Mouse (Mus musculus) neural tube, embryonic 15.5 days (tissue): ENCODE data around the gene Scn3a. TPM values are rescaled to one million over a fixed set of nuclear protein-coding genes. Genes with fewer than 3 reads are reported as not detected.

Experiments
- ATAC-seq: fragments of 200-750 bp; cut with Nextera tagmentation; 2 replicates; pipeline ENCODE4 v1.8.0; 2017; ENCODE audit warnings: mild to moderate bottlenecking, moderate TSS enrichment, moderate library complexity; ENCODE audit not compliant: low FRiP score
- H3K27ac ChIP-seq: fragments of 300-500 bp; sonication (generic); replicated peaks from 2 replicates; pipeline ENCODE4 v1.5.1; 2015; ENCODE audit warnings: mild to moderate bottlenecking, inconsistent platforms
- H3K27me3 ChIP-seq: fragments of 300-500 bp; sonication (generic); replicated peaks from 2 replicates; pipeline ENCODE4 v1.6.1; 2015; ENCODE audit warnings: inconsistent platforms
- H3K36me3 ChIP-seq: fragments of 300-500 bp; sonication (generic); 2 replicates; pipeline ENCODE4 v1.6.1; 2015; ENCODE audit warnings: inconsistent platforms
- H3K4me1 ChIP-seq: fragments of 300-500 bp; sonication (generic); 2 replicates; pipeline ENCODE4 v1.6.1; 2015; ENCODE audit warnings: inconsistent platforms
- H3K4me2 ChIP-seq: fragments of 300-500 bp; sonication (generic); 2 replicates; pipeline ENCODE4 v1.6.1; 2015; ENCODE audit warnings: inconsistent platforms, mild to moderate bottlenecking, moderate library complexity
- H3K4me3 ChIP-seq: fragments of 300-500 bp; sonication (generic); replicated peaks from 2 replicates; pipeline ENCODE4 v1.5.1; 2015; ENCODE audit warnings: mild to moderate bottlenecking, inconsistent platforms
- H3K9ac ChIP-seq: fragments of 300-500 bp; sonication (generic); replicated peaks from 2 replicates; pipeline ENCODE4 v1.6.1; 2015; ENCODE audit warnings: mild to moderate bottlenecking, inconsistent platforms
- H3K9me3 ChIP-seq: fragments of 300-500 bp; sonication (generic); replicated peaks from 2 replicates; pipeline ENCODE4 v1.6.1; 2016; ENCODE audit warnings: inconsistent platforms
- WGBS: fragments of 180-500 bp; shearing (Covaris S2); methylation state at CpG from one replicate; pipeline ENCODE4 v1.1.7; 2015; ENCODE audit warnings: mixed read lengths; 5-methylcytosine and 5-hydroxymethylcytosine counted together
- polyA plus RNA-seq: library from polyadenylated mRNA; unstranded; fragments of >200 nt; fragmentation: Nextera tagmentation; extraction: Ambion mirVana; gene quantifications from 2 replicates; pipeline ENCODE4 v1.2.1, GENCODE M21; 2015

Gene Scn3a
- polyA plus RNA-seq, 1 experiment from 2014 or later = 42.8 TPM

- ATAC-seq = no peak
- Histone ChIP-seq H3K9ac (no peak overlapping the region), H3K36me3 (no peaks in the 10 kb centered on the region), H3K4me3 (no peak overlapping the region), H3K4me2 (no peak overlapping the region), H3K9me3 (no peaks in the 10 kb centered on the region), H3K4me1 (no peaks in the 10 kb centered on the region), H3K27ac (no peak overlapping the region), H3K27me3 (no peaks in the 10 kb centered on the region)
- WGBS = 52% methylated on average over 5 of the region's 5 CpGs
These were observed 143.9 kb downstream of the Scn3a start for GRCm38 (mm10) chr2:65423501-65423900.

- no peaks in the 10 kb centered on the region for H3K36me3 ChIP-seq
- H3K9ac ChIP-seq = no peak overlapping the region
- no peaks in the 10 kb centered on the region for H3K9me3 ChIP-seq
- H3K27ac ChIP-seq = no peak overlapping the region
- H3K4me1 ChIP-seq = no peaks in the 10 kb centered on the region
- WGBS = 56% methylated on average over 11 of the region's 11 CpGs
- H3K4me2 ChIP-seq = no peak overlapping the region
- H3K4me3 ChIP-seq = no peak overlapping the region
- no peak for ATAC-seq
- no peaks in the 10 kb centered on the region for H3K27me3 ChIP-seq
These were observed 145.9 kb downstream of the Scn3a start for GRCm38 (mm10) chr2:65421259-65422255.

GRCm38 (mm10) chr2:65418608-65419007, 148.8 kb downstream of the Scn3a start:
- ATAC-seq = no peak
- no peak overlapping the region for H3K4me3 ChIP-seq
- no peak overlapping the region for H3K27ac ChIP-seq
- H3K4me2 ChIP-seq = no peak overlapping the region
- H3K36me3 ChIP-seq = no peaks in the 10 kb centered on the region
- 44% methylated on average over 1 of the region's 1 CpGs for whole genome bisulfite sequencing
- no peaks in the 10 kb centered on the region for H3K27me3 ChIP-seq
- no peaks in the 10 kb centered on the region for H3K9me3 ChIP-seq
- peaks cover 11% of the 10 kb centered on the region for H3K4me1 ChIP-seq
- no peak overlapping the region for H3K9ac ChIP-seq

- Histone ChIP-seq H3K4me2 (no peak overlapping the region), H3K9ac (no peak overlapping the region), H3K9me3 (no peaks in the 10 kb centered on the region), H3K4me1 (peaks cover 15% of the 10 kb centered on the region), H3K36me3 (no peaks in the 10 kb centered on the region), H3K27ac (no peak overlapping the region), H3K4me3 (no peak overlapping the region), H3K27me3 (no peaks in the 10 kb centered on the region)
- WGBS = 100% methylated on average over 1 of the region's 1 CpGs
- no peak for ATAC-seq
These were observed 150.9 kb downstream of the Scn3a start for GRCm38 (mm10) chr2:65416535-65416934.

- Histone ChIP-seq H3K36me3 (no peaks in the 10 kb centered on the region), H3K9me3 (no peaks in the 10 kb centered on the region), H3K27ac (peak overlapping the region; percentile 82), H3K9ac (no peak overlapping the region), H3K4me1 (peaks cover 15% of the 10 kb centered on the region), H3K4me2 (peak overlapping the region; percentile 58), H3K4me3 (no peak overlapping the region), H3K27me3 (no peaks in the 10 kb centered on the region)
- WGBS = 3% methylated on average over 2 of the region's 2 CpGs
- ATAC-seq = 0 out of 2 replicates have a peak, but pooled peaks have one; percentile 6
These were observed 152.1 kb downstream of the Scn3a start for GRCm38 (mm10) chr2:65415294-65415693.

GRCm38 (mm10) chr2:65414806-65415281, 152.6 kb downstream of the Scn3a start:
- Histone ChIP-seq H3K27ac (peak overlapping the region; percentile 82), H3K4me1 (peaks cover 15% of the 10 kb centered on the region), H3K9me3 (no peaks in the 10 kb centered on the region), H3K9ac (no peak overlapping the region), H3K4me2 (peak overlapping the region; percentile 58), H3K4me3 (peak overlapping the region; percentile 26), H3K27me3 (no peaks in the 10 kb centered on the region), H3K36me3 (no peaks in the 10 kb centered on the region)
- WGBS = 2% methylated on average over 6 of the region's 6 CpGs
- peak; percentile 90 for ATAC-seq

GRCm38 (mm10) chr2:65414237-65414636, 153.2 kb downstream of the Scn3a start:
- peak; percentile 90 for ATAC-seq
- H3K4me1 ChIP-seq = peaks cover 15% of the 10 kb centered on the region
- H3K4me2 ChIP-seq = peak overlapping the region; percentile 58
- no peaks in the 10 kb centered on the region for H3K27me3 ChIP-seq
- peak overlapping the region; percentile 82 for H3K27ac ChIP-seq
- H3K9me3 ChIP-seq = no peaks in the 10 kb centered on the region
- WGBS = under 1% methylated on average over 7 of the region's 7 CpGs
- no peak overlapping the region for H3K9ac ChIP-seq
- H3K4me3 ChIP-seq = peak overlapping the region; percentile 29
- H3K36me3 ChIP-seq = no peaks in the 10 kb centered on the region

GRCm38 (mm10) chr2:65413746-65414145, 153.7 kb downstream of the Scn3a start:
- no peaks in the 10 kb centered on the region for H3K9me3 ChIP-seq
- peak; percentile 61 for ATAC-seq
- peak overlapping the region; percentile 29 for H3K4me3 ChIP-seq
- peaks cover 15% of the 10 kb centered on the region for H3K4me1 ChIP-seq
- no peak overlapping the region for H3K9ac ChIP-seq
- peak overlapping the region; percentile 58 for H3K4me2 ChIP-seq
- peak overlapping the region; percentile 82 for H3K27ac ChIP-seq
- WGBS = 0% methylated on average over 3 of the region's 3 CpGs
- H3K36me3 ChIP-seq = no peaks in the 10 kb centered on the region
- no peaks in the 10 kb centered on the region for H3K27me3 ChIP-seq

Other genes with a start within 250 kb of the Scn3a start
- gene Slc38a11, start 203.6 kb downstream of the Scn3a start, polyA plus RNA-seq = 1.1 TPM in 2 replicates
- gene Scn2a, start 53.1 kb upstream of the Scn3a start, polyA plus RNA-seq = 43.0 and 50.3 TPM in 2 replicates